11 mouse cellular contexts compared by ENCODE assay signal in the genomic region with DNA sequence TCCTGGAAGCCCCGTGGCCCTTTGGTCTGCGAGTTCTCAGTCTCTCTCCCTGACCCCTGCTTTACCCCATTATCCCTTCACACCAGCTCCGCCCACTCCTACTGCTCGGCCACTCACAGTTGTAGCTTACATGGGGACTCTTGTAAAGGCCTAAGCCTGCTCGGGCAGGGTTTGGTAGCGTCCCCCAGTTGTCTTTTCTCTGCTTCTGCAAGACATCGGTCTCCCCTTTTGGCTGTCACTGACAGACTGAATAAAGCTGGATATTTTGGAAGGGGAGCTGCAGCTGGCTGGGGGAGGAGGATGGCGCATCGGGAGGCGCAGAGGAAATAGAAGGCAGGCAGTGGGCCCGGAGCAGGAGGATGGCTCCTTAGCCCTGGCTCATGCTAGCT. TPM values are rescaled to one million over a fixed set of nuclear protein-coding genes. Genes with fewer than 3 reads are reported as not detected.
DNase-seq lines count a peak whose midpoint lies in the region; ATAC-seq lines count a peak whose summit lies in the region.
"Had no signal": no experiment of that assay in that cellular context is flagged by ENCODE, and none has a peak within 500 bp of the region (broad histone marks: within the 10 kb centered on the region; RNA-seq: fewer than 3 reads in every experiment).

No protein-coding gene starts in this region.

- H3K4me1 ChIP-seq in liver, embryonic 11.5 days (replicated peaks; ENCODE audit: control insufficient read depth, insufficient read depth, low read length), result peaks cover 20% of the 10 kb centered on the region
- peaks cover 64% of the 10 kb centered on the region for H3K4me1 ChIP-seq in forebrain, embryonic 13.5 days
- peaks cover 46% of the 10 kb centered on the region for H3K4me1 ChIP-seq in midbrain, embryonic 12.5 days

- H3K9ac ChIP-seq in liver, embryonic 11.5 days (ENCODE audit: low read depth, low read length), result no peak overlapping the region
- H3K9ac ChIP-seq in forebrain, embryonic 13.5 days, result peak overlapping the region; percentile 45
- H3K9ac ChIP-seq in midbrain, embryonic 12.5 days (replicated peaks), result no peak overlapping the region
- H3K9ac ChIP-seq: intestine, embryonic 15.5 days; limb, embryonic 12.5 days had no signal

- H3K36me3 ChIP-seq in liver, embryonic 11.5 days (ENCODE audit: control insufficient read depth, insufficient read depth, low read length), result no peaks in the 10 kb centered on the region
- H3K36me3 ChIP-seq in forebrain, embryonic 13.5 days (ENCODE audit: poor library complexity, severe bottlenecking), result no peaks in the 10 kb centered on the region
- no peaks in the 10 kb centered on the region for H3K36me3 ChIP-seq in midbrain, embryonic 12.5 days
- H3K36me3 ChIP-seq: intestine, embryonic 15.5 days; limb, embryonic 12.5 days had no signal

- H3K27ac ChIP-seq in liver, embryonic 11.5 days (ENCODE audit: low read depth, low read length), result peak overlapping the region; percentile 43; the same call in 1 of the 2 replicates
- H3K27ac ChIP-seq in forebrain, embryonic 13.5 days, result peak overlapping the region; percentile 85
- peak overlapping the region; percentile 70 for H3K27ac ChIP-seq in midbrain, embryonic 12.5 days (replicated peaks)
- H3K27ac ChIP-seq: intestine, embryonic 15.5 days; limb, embryonic 12.5 days had no signal

- peaks cover 6% of the 10 kb centered on the region for H3K27me3 ChIP-seq in liver, embryonic 11.5 days (replicated peaks; ENCODE audit: control insufficient read depth, insufficient read depth, low read length)
- H3K27me3 ChIP-seq in forebrain, embryonic 13.5 days, result 0 out of 2 replicates have a peak, but pooled peaks cover 3% of the 10 kb centered on the region
- H3K27me3 ChIP-seq in midbrain, embryonic 12.5 days, result peaks cover 35% of the 10 kb centered on the region
- H3K27me3 ChIP-seq: intestine, embryonic 15.5 days had no signal

- no peak for DNase-seq in liver, embryonic 11.5 days (ENCODE audit: low spot score)
- DNase-seq in liver, result no peak
- peak; percentile 74 for DNase-seq in brain, adult 2 months (ENCODE audit: low read depth, low spot score)
- DNase-seq in kidney, adult 8-10 months, result no peak
- no peak for DNase-seq in adrenal gland, postnatal 10 days
- DNase-seq: right cerebral cortex, postnatal 14 days had no signal

- peak overlapping the region; percentile 47 for H3K4me2 ChIP-seq in liver, embryonic 11.5 days
- H3K4me2 ChIP-seq in forebrain, embryonic 13.5 days, result no peak overlapping the region
- H3K4me2 ChIP-seq in midbrain, embryonic 12.5 days (replicated peaks), result no peak overlapping the region
- H3K4me2 ChIP-seq: limb, embryonic 12.5 days had no signal

- no peaks in the 10 kb centered on the region for H3K9me3 ChIP-seq in liver, embryonic 11.5 days (ENCODE audit: control insufficient read depth, low read length)
- no peaks in the 10 kb centered on the region for H3K9me3 ChIP-seq in forebrain, embryonic 13.5 days (replicated peaks)
- no peaks in the 10 kb centered on the region for H3K9me3 ChIP-seq in midbrain, embryonic 12.5 days
- H3K9me3 ChIP-seq: intestine, embryonic 15.5 days; limb, embryonic 12.5 days had no signal

- no peak overlapping the region for H3K4me3 ChIP-seq in liver, embryonic 11.5 days (ENCODE audit: low read depth, low read length)
- H3K4me3 ChIP-seq in forebrain, embryonic 13.5 days, result no peak overlapping the region
- no peak overlapping the region for H3K4me3 ChIP-seq in midbrain, embryonic 12.5 days
- H3K4me3 ChIP-seq: erythroblast, embryonic 14.5 days; intestine, embryonic 15.5 days; limb, embryonic 12.5 days had no signal

- 50% methylated on average over 11 of the region's 11 CpGs for WGBS in liver, embryonic 11.5 days
- 38% methylated on average over 11 of the region's 11 CpGs for WGBS in forebrain, embryonic 13.5 days
- 35% methylated on average over 11 of the region's 11 CpGs for WGBS in midbrain, embryonic 12.5 days

- no peak; the same call in 1 of the 2 replicates for ATAC-seq in liver, embryonic 11.5 days (replicated peaks; ENCODE audit: low FRiP score)
- ATAC-seq in forebrain, embryonic 13.5 days, result peak; percentile 34; the same call in 1 of the 2 replicates
- peak; percentile 20; the same call in 1 of the 2 replicates for ATAC-seq in midbrain, embryonic 12.5 days (ENCODE audit: low FRiP score, low read depth)
- ATAC-seq: intestine, embryonic 15.5 days had no signal

RNA-seq across cellular contexts. Expression of a gene that starts 17.1 kb away (rescaled TPM):
- polyA plus RNA-seq in liver, embryonic 11.5 days (2014; fragmentation: Nextera tagmentation; extraction: Ambion mirVana), result 6.9 and 7.2 TPM in 2 replicates
- 12.7 and 15.1 TPM in 2 replicates for polyA plus RNA-seq in forebrain, embryonic 13.5 days (2015; fragmentation: Nextera tagmentation; extraction: Ambion mirVana)
- 12.0 and 14.4 TPM in 2 replicates for polyA plus RNA-seq in midbrain, embryonic 12.5 days (2016; fragmentation: Nextera tagmentation; extraction: Ambion mirVana)
- 10 to 100 TPM; 14.0 to 25.8 TPM for total RNA-seq in adrenal gland, postnatal 10 days (2021)
- polyA plus RNA-seq: erythroblast, embryonic 14.5 days had no signal

RNA-seq across cellular contexts. Expression of a gene that starts 53.8 kb away (rescaled TPM):
- polyA plus RNA-seq in liver, embryonic 11.5 days (2014; fragmentation: Nextera tagmentation; extraction: Ambion mirVana), result 0.36 TPM in 1 of 2 replicates, not detected in the other
- 141 and 165 TPM in 2 replicates for polyA plus RNA-seq in forebrain, embryonic 13.5 days (2015; fragmentation: Nextera tagmentation; extraction: Ambion mirVana)
- 39.5 and 40.3 TPM in 2 replicates for polyA plus RNA-seq in midbrain, embryonic 12.5 days (2016; fragmentation: Nextera tagmentation; extraction: Ambion mirVana)
- 1 to 10 TPM; 2.5 to 3.6 TPM for total RNA-seq in adrenal gland, postnatal 10 days (2021)
- polyA plus RNA-seq: erythroblast, embryonic 14.5 days; limb, embryonic 12.5 days had no signal

Comparison
In these comparisons a context has a peak if more than half of its experiments do, and no peak if none do; other contexts are left out.
1. RNA of a gene that starts 53.8 kb away (polyA plus RNA-seq): 141 to 165 TPM in forebrain, embryonic 13.5 days and 39.5 to 40.3 TPM in midbrain, embryonic 12.5 days; 0.36 TPM in liver, embryonic 11.5 days; every median in the first group is over 10 times any median in the second.
2. Peak in every context shown above with its lines, with median percentiles within 50 percentile points of each other: H3K27ac ChIP-seq.